Mouse (Mus musculus): ENCODE measurements around the gene Gm45716. TPM values are rescaled to one million over a fixed set of nuclear protein-coding genes. Genes with fewer than 3 reads are reported as not detected.

Gm45716 gene
- polyA plus RNA-seq, 1 experiment from 2014 or later = 21.3 TPM

Other genes with a start within 250 kb of the Gm45716 start
- gene Pctp, start 184.8 kb upstream of the Gm45716 start, polyA plus RNA-seq (2015; fragmentation: Nextera tagmentation; extraction: Ambion mirVana) = 2.6 TPM in 2 replicates
- 4.8 and 5.0 TPM in 2 replicates for gene Tmem100, start 157.3 kb upstream of the Gm45716 start, polyA plus RNA-seq (2015; fragmentation: Nextera tagmentation; extraction: Ambion mirVana)
- gene Mmd, start 61.8 kb downstream of the Gm45716 start, polyA plus RNA-seq (2015; fragmentation: Nextera tagmentation; extraction: Ambion mirVana) = 64.8 and 65.2 TPM in 2 replicates
- 2.0 and 2.7 TPM in 2 replicates for gene Hlf, start 203.2 kb downstream of the Gm45716 start, polyA plus RNA-seq (2015; fragmentation: Nextera tagmentation; extraction: Ambion mirVana)